Mouse (Mus musculus) brain, adult 2 months (tissue): ENCODE results near the gene Med19.

Experiments used
- DNase-seq: peaks from one replicate; pipeline ENCODE4 v3.0.0; 2011; ENCODE audit warnings: low read depth, low spot score

The Med19 gene

GRCm38 (mm10) chr2:84677968-84678880 is at the start of gene Med19, which contains the start of gene Gm28635:
Gene Med19, plus strand, starts transcription at chr2:84678402.
Gene Gm28635, minus strand, starts transcription at chr2:84678041.
- DNase-seq = peak; percentile 100

DNA sequence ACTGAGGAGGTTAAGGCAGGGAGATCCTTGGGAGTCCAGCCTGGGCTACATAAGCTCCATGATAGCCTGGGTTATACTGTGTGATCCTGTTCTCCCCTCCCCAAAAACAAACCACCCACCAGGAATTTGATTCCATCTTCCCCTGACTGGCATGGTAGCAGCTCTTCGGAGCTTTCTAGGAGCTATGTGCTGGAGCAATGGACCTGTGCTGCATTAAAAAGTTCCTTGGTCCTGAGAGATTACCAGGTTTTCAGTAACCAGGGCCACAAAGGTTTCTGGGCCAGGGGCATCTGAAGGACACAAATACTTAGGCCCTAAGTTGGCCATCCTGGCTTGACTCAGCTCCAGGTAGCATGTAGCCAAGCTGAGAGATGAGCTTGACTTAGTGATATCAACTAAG is 46.2 kb upstream of the Med19 start:
- DNase-seq = no peak

DNA sequence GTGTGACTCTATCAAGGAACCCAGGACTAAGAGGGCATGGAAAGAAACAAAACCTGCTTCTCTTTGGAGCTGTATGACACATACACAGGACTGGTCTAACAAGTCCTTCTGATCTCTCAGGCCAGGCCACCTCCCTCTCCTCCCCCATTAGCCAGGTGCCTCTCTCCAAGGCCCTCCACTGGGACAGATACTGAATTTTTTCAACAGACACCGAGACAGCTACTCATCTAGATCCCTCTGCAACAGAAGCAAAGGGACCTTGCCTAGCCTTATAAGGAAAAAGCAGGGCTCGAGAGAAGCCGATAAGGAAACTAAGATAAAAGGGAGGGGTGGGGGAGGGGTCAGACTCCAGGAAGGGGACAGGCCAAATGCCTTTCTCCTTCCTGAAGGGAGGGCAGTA is 45.2 kb upstream of the Med19 start:
- no peak for DNase-seq

DNA sequence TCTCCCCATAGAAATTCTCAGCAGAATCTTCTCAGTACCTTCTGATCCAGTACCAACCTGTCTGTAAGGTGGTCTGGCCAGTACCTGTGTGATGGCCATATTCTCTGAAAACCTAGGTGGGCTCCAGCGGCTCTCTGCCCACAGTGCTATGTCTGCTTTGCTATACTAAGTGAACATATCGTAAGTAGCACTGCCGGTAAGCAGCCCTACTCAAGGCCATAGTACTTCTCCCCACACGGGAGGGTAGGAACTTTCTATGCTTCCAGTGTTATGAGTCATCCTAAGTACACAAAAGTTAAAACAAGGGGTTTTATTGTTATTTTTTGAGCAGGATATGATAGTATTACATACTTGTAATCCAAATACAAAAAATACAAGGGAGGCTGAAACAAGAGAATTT is 44.2 kb upstream of the Med19 start:
- DNase-seq = no peak

DNA sequence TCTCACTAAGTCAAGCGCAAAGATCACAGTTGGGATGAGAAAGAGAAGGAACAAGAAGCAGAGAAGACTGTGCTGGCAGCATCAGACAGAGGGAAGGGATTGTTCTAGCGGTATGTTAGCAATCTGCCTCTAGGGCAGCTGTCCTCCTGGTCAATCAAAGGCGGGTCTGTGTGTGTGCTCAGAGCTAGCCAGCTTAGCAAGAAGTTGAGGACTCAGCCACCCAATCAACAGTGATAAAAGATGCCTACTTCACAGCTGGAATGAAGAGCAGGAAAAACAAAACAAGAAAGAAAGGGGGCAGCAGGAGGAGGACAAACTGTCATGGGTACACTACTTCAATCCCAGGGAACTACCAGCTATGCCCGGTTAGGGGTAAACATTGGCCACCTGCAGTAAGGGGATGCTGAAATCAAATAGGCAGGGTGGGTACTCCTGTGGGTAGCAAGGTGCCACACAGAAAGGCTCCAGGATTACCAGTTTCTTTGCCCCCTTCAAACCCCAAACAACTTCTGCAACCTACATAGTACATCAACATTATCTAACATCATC is 43.2 kb upstream of the Med19 start:
- peak; percentile 71 for DNase-seq

- peak; percentile 91 for DNase-seq
These were observed 42.6 kb upstream of the Med19 start for GRCm38 (mm10) chr2:84635611-84636010.

DNA sequence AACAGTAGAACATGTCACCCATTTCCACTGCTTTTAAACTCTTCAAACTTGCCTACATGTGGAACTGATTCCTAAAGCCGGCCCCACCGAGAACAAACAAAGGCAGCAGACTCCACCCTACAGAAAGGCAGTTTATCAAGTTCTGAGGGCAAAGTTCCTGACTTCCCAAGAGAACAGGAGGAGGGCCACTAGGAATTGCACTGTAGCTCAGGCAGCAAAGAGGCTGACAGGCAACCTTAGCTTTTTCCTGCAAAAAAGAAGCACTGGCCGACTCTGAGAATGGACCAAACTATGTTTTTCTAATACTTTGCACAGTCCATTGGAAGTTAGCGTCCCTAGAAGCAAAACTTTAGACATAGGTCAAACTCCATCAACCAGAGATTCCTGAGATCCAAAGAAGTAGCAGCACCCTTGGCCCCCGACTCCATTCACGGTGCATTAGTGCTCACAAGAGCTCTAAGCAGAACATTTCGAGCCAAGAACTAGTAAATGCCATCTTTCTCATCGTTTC is 41.9 kb upstream of the Med19 start:
- DNase-seq = no peak

GRCm38 (mm10) chr2:84637452-84638165 is 40.6 kb upstream of the Med19 start:
- DNase-seq = no peak

DNA sequence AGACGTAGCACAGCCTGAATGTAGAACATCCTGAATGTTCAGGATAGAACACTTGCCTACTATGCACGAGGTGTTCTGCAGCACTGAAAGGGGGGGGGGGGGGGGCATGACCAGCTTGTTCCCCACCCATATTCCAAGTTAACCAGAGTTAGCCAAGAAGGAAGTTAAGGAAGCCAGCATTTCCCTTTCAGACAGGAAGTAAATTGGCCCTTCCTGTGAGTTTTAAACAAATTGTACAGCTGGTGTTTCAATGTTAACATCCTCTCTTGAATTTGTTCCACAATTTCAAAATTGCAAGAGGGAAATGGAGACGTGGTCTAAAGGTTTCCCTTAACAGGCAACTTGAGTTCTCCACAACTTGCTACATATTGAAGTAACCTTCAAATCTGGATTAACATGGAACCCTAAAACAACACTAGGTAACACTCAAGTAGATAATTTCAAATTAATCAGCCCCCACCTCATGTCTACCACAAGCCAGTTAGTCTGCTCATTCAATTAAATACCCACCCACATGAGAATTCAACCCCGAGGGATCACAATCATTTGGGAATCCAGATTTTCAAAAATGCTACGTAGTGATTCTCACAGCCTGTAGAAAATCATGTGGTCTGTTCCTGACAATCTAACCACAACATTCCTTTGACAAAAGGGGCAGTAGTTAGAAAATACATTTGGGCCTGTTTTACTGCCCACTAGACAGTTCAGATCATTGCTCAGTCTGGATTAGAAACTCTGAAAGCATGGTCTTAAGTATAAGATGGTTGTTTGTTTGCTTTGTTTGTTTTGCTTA is 39.6 kb upstream of the Med19 start:
- DNase-seq = no peak

DNA sequence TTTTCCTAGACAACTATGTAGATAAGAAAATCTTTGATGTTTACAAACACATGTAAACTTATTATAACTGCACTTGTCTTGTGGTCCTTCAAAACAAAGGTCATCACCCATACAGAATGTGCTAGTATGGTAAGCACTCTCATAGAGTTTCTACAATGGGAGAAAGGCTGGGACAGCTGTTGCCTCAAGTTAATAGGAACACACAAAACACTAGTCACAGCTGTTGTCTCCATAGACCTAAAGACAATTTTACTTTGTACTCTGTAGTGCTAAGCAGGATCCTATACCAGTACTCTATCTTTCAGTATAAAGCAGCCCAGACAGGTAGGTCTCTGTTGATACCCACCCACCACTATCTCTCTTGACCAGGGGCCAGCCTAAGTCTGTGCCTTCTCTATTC is 37.4 kb upstream of the Med19 start:
- no peak for DNase-seq

GRCm38 (mm10) chr2:84646138-84646537 is 32.1 kb upstream of the Med19 start:
- DNase-seq = no peak

DNA sequence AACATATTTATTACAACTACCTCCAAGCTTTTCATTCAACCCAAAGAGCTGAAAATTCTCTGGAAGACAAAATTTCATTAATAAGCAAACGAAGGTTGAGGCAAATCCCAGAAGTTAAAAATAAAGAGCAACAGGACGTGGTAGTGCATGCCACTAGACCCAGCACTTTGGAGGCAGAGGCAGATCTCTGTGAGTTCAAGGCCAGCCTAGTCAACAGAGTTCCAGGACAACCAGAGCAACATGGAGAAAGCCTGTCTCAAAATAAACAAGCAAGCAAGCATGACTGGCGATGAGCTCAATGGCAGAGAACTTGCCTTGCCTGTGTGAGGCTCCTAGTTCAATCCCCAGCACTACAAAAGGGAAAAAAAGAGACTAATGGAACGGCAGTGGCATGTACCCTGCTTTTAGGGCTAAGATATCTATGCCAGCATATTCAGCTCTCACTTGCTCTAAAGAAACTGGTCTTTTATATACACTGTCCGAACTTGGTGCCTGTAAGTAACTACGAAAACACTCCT is 31.1 kb upstream of the Med19 start:
- no peak for DNase-seq

DNA sequence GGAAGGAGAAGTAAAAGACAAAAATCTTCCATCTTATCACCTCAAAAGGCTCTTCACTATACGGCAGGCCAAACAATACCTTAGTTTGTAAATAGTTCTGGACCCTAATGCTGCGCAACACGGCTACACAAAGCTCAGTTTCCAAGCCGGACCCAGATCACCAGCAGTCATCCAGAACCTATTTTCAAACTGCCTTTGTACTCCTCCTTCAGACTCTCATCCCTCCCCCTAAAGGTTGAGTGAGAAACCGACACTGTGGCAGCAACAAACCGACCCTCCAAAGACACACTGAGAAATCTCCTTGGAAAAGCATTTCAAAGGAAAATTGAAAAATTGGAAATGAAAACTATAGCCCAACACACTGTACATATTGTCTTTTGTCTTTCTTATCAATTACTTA is 29.8 kb upstream of the Med19 start:
- DNase-seq = peak; percentile 36

- peak; percentile 33 for DNase-seq
These were observed 28.5 kb upstream of the Med19 start for GRCm38 (mm10) chr2:84649674-84650073.

DNA sequence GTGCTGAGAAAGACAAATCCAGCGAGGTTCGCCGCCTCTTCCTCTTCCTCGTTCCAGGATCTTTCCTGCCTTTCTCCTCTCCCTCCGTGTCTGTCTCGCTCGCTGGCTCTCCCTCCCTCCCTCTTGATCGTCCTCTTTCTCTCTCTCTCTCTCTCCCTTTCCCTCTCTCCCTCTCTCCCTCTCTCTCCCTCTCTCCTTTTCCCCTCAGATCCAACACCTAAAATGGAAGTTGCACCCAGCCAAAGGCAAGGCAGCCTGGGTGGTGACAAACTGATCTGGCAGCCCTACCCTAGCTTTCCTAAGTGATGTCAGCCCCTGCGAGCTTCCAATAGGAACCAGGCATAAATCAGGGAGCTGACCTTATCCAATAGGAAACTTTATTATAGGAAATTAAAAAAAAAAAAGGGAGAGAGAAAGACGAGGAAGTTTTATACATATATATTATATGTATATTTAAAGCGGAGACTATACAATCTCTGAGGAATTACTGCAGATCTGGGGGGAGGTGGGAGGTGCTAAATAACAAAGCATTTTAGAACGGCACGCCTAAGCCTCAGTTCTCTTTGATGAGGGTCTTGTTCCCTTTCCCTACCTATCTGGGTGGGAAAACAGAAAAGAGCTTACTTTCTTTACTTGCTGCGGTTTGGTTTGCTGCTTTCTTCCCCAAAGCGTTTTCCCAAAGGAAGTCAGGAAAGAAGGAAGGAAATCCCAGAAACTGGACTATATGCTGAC is 27.6 kb upstream of the Med19 start, which contains the start of gene Ctnnd1:
Gene Ctnnd1, minus strand, starts transcription at position 302 of the 732 bp plus-strand sequence.
- peak; percentile 99 for DNase-seq

GRCm38 (mm10) chr2:84653354-84653753 is 24.8 kb upstream of the Med19 start:
- DNase-seq = no peak

DNA sequence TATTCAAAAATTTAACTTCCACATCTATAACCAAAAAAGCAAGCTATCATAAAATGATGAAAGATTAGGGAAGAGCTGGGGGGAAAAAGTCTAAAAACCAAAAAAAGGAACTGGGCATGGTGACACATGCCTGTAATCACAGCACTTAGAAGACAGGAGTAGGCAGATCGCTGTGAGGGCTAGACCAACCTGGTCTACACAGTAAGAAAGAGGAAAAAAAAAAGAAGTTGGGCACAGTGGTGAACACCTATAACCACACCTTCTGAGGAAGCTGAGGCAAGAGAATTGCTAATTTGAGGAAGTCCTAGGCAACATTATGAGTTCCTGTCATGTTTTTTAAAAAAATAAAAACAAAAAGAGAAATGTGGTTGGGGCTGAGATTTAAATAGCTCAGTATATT is 22.3 kb upstream of the Med19 start:
- no peak for DNase-seq

DNA sequence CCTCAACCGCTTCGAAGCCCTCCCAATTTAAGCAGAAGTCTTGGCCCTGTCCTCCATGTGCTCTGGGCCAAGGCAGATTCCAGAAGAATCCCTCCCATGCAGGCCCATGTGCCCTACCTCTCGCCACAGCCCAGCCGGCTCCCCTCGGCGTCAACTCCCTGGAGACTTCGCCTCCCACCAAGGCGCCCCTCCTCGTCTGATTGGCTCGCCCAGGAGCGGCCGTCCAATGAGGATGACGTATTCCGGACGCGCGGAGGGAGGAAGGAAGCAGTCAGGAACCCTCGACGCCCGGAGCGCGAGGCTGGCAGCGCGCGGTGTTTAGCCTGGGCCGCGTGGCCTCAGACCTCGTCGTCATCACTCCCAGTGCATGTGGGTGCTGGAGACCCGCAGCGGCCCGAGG is 19.4 kb upstream of the Med19 start, which contains the start of gene Btbd18:
Gene Btbd18, plus strand, starts transcription at position 274 of the 400 bp plus-strand sequence.
- DNase-seq = no peak

- peak; percentile 84 for DNase-seq
These were observed 17.9 kb upstream of the Med19 start for GRCm38 (mm10) chr2:84660253-84660652.

- DNase-seq = peak; percentile 71
These were observed 15.3 kb upstream of the Med19 start for GRCm38 (mm10) chr2:84662866-84663265.
